Mouse (Mus musculus): ENCODE measurements around the gene Gm11213.

Gene Gm11213

GRCm38 (mm10) chr4:63604945-63605344 is at the start of gene Gm11213:
Gm11213 (minus strand) TSS chr4:63605261.
- no peak for DNase-seq

GRCm38 (mm10) chr4:63654381-63654780 is 49.3 kb upstream of the Gm11213 start:
- peak; percentile 36 to 76 for DNase-seq

- DNase-seq = no peak
Measured at GRCm38 (mm10) chr4:63643956-63644726, 39.1 kb upstream of the Gm11213 start.

GRCm38 (mm10) chr4:63639842-63640241 is 34.8 kb upstream of the Gm11213 start:
- no peak for DNase-seq

GRCm38 (mm10) chr4:63638603-63639002 is 33.5 kb upstream of the Gm11213 start:
- no peak for DNase-seq

- no peak for DNase-seq
Measured at GRCm38 (mm10) chr4:63633181-63633580, 28.1 kb upstream of the Gm11213 start.

- DNase-seq = no peak
Measured at GRCm38 (mm10) chr4:63627111-63627510, 22.1 kb upstream of the Gm11213 start.

- DNase-seq = no peak
Measured at GRCm38 (mm10) chr4:63625563-63626080, 20.6 kb upstream of the Gm11213 start.

GRCm38 (mm10) chr4:63622378-63622835 is 17.3 kb upstream of the Gm11213 start, which contains the start of gene Tex48:
Tex48 (minus strand) TSS chr4:63622428.
- DNase-seq = peak in 1 of 2 experiments; percentile 48

GRCm38 (mm10) chr4:63621861-63622260 is 16.8 kb upstream of the Gm11213 start:
- no peak for DNase-seq

- DNase-seq = no peak
Measured at GRCm38 (mm10) chr4:63608391-63608790, 3.3 kb upstream of the Gm11213 start.

GRCm38 (mm10) chr4:63605968-63606367 is 907 bp upstream of the Gm11213 start:
- DNase-seq = no peak

- DNase-seq = no peak
Measured at GRCm38 (mm10) chr4:63605545-63605944, 484 bp upstream of the Gm11213 start.

GRCm38 (mm10) chr4:63601263-63601662 is 3.8 kb downstream of the Gm11213 start:
- DNase-seq = no peak

GRCm38 (mm10) chr4:63600786-63601185 is 4.3 kb downstream of the Gm11213 start:
- peak; percentile 61 to 68 for DNase-seq

GRCm38 (mm10) chr4:63596010-63596409 is 9.1 kb downstream of the Gm11213 start:
- no peak for DNase-seq

- DNase-seq = no peak
Measured at GRCm38 (mm10) chr4:63595259-63595658, 9.8 kb downstream of the Gm11213 start.

- DNase-seq = peak in 1 of 2 experiments; percentile 12
Measured at GRCm38 (mm10) chr4:63594459-63595110, 10.5 kb downstream of the Gm11213 start.

- no peak for DNase-seq
Measured at GRCm38 (mm10) chr4:63590538-63590937, 14.5 kb downstream of the Gm11213 start.

- no peak for DNase-seq
Measured at GRCm38 (mm10) chr4:63589987-63590386, 15.1 kb downstream of the Gm11213 start.

GRCm38 (mm10) chr4:63586240-63586639 is 18.8 kb downstream of the Gm11213 start:
- no peak for DNase-seq

- DNase-seq = no peak
Measured at GRCm38 (mm10) chr4:63585216-63585615, 19.8 kb downstream of the Gm11213 start.

GRCm38 (mm10) chr4:63582580-63582979 is 22.5 kb downstream of the Gm11213 start:
- no peak for DNase-seq

GRCm38 (mm10) chr4:63580078-63580477 is 25.0 kb downstream of the Gm11213 start:
- no peak for DNase-seq

Measured in kidney, postnatal 36 days (tissue).